Mouse (Mus musculus) hindbrain, embryonic 13.5 days (tissue): ENCODE data around the gene Gtf2h1. TPM values are rescaled to one million over a fixed set of nuclear protein-coding genes. Genes with fewer than 3 reads are reported as not detected.
"Not testable (repeated sequence)": the region's sequence is repeated elsewhere in the genome, so short reads cannot be mapped to it uniquely, and the experiment has no call there.

Experiments used
- ATAC-seq: fragments of 200-750 bp; cut with Nextera tagmentation; 2 replicates; pipeline ENCODE4 v1.8.0; 2017; ENCODE audit warnings: moderate TSS enrichment; ENCODE audit not compliant: low FRiP score
- H3K27ac ChIP-seq: fragments of 300-500 bp; sonication (generic); 2 replicates; pipeline ENCODE4 v1.5.1; 2015; ENCODE audit warnings: inconsistent platforms, mild to moderate bottlenecking, moderate library complexity
- H3K27me3 ChIP-seq: fragments of 300-500 bp; sonication (generic); 2 replicates; pipeline ENCODE4 v1.6.1; 2015; ENCODE audit warnings: mild to moderate bottlenecking, inconsistent platforms
- H3K36me3 ChIP-seq: fragments of 300-500 bp; sonication (generic); 2 replicates; pipeline ENCODE4 v1.6.1; 2015; ENCODE audit warnings: mild to moderate bottlenecking, inconsistent platforms
- H3K4me1 ChIP-seq: fragments of 300-500 bp; sonication (generic); replicated peaks from 2 replicates; pipeline ENCODE4 v1.6.1; 2015; ENCODE audit warnings: inconsistent platforms
- H3K4me2 ChIP-seq: fragments of 300-500 bp; sonication (generic); 2 replicates; pipeline ENCODE4 v1.6.1; 2015; ENCODE audit warnings: inconsistent platforms, mild to moderate bottlenecking, moderate library complexity
- H3K4me3 ChIP-seq: fragments of 300-500 bp; sonication (generic); 2 replicates; pipeline ENCODE4 v1.5.1; 2015; ENCODE audit warnings: mild to moderate bottlenecking, inconsistent platforms
- H3K9ac ChIP-seq: fragments of 300-500 bp; sonication (generic); 2 replicates; pipeline ENCODE4 v1.6.1; 2015; ENCODE audit warnings: mild to moderate bottlenecking, inconsistent platforms
- H3K9me3 ChIP-seq: fragments of 300-500 bp; sonication (generic); 2 replicates; pipeline ENCODE4 v1.6.1; 2016; ENCODE audit warnings: inconsistent platforms
- WGBS: fragments of 180-500 bp; shearing (Covaris S2); methylation state at CpG from one replicate; pipeline ENCODE4 v1.1.7; 2015; 5-methylcytosine and 5-hydroxymethylcytosine counted together
- polyA plus RNA-seq: library from polyadenylated mRNA; unstranded; fragments of >200 nt; fragmentation: Nextera tagmentation; extraction: Ambion mirVana; gene quantifications from 2 replicates; pipeline ENCODE4 v1.2.1, GENCODE M21; 2015

Gtf2h1 gene
- polyA plus RNA-seq, 1 experiment from 2014 or later = 44.2 TPM

DNA sequence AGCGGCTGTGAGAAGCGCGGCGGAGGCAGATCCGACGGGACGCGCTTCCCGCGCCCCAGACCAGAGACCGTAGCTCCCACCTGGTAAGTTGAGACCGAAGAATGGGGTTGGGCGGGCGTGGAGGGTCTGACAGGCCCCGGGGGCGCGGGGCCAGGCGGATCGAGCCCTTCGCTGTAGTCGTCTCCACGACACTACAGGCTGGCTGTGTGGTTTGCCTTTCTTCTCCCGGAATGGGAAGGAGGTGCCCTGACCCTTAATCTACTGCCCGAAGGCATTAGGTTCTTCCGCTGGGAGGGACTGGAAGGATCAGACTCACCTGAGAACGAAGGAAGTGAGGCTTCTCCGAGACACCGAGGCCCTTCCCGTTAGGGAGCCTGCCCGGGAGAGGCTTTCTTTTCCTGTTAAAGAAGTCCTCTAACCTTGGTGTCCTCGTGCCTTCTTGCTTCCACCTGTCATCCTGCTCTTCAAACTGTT is 340 bp downstream of the Gtf2h1 start:
- Histone ChIP-seq H3K4me3 (peak overlapping the region; percentile 93), H3K4me1 (peaks cover 42% of the 10 kb centered on the region), H3K9ac (peak overlapping the region; percentile 95), H3K27ac (peak overlapping the region; percentile 86), H3K4me2 (peak overlapping the region; percentile 96), H3K27me3 (no peaks in the 10 kb centered on the region), H3K36me3 (peaks cover 9% of the 10 kb centered on the region), H3K9me3 (no peaks in the 10 kb centered on the region)
- under 1% methylated on average over 31 of the region's 31 CpGs for WGBS
- ATAC-seq = peak; percentile 72

DNA sequence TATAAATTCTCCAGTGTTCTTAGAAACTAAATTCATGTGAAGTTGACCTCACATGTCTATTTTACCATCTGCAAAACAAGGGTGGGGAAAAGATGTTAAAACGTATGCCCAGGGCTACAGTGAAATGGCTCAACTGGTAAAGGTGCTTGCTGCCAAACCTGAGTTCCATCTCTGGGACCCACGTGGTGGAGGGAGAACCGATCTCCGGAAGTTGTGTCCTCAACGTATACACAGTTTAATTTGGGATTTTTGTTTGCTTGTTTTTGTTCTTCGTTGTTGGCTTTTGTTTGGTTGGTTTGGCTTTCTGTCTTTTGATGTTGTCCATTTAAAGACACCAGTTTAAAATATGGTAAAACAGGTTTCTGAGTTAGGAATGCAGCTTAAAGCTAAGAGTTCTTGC is 876 bp downstream of the Gtf2h1 start:
- H3K4me3 ChIP-seq = peak overlapping the region; percentile 93
- H3K27ac ChIP-seq = no peak overlapping the region
- ATAC-seq = no peak
- H3K36me3 ChIP-seq = peaks cover 13% of the 10 kb centered on the region
- peak overlapping the region; percentile 95 for H3K9ac ChIP-seq
- WGBS = 64% methylated on average over 6 of the region's 6 CpGs
- H3K9me3 ChIP-seq = no peaks in the 10 kb centered on the region
- peak overlapping the region; percentile 96 for H3K4me2 ChIP-seq
- peaks cover 42% of the 10 kb centered on the region for H3K4me1 ChIP-seq
- H3K27me3 ChIP-seq = no peaks in the 10 kb centered on the region

DNA sequence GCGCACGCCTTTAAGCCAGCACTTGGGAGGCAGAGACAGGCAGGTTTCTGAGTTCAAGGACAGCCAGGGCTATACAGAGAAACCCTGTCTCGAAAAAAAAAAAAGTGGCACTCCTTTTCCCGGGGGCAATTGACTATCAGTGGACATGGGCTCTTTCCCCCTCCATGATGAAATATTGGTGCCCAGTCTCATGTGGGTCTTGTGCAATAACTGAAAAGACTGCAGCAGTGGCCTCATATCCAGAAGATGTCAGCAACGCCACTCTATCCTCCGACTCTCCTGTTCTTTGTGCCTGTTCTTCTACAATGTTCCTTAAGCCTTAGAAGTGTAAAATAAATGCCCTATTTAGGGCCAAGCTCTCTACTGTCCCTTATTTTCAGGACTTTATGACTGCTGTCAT is 14.4 kb downstream of the Gtf2h1 start:
- H3K36me3 ChIP-seq = peaks cover 81% of the 10 kb centered on the region

DNA sequence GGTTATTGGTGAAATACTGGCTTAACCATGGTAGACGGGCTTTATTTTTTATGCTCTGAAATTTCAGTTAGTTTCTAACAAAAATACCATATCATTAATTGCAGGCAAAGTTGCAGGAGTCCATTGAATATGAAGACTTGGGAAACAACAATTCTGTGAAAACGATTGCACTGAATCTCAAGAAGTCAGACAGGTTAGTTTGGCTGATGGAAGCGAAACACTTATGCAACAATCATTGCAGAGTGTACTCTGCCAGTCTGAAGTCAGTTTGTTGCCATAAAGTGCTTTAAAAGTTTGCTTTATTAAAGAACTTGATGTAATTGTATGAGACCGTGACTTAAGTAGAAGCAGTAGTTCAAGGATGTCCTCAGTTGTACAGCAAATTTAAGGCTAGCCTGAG is 18.1 kb downstream of the Gtf2h1 start:
- peaks cover 87% of the 10 kb centered on the region for H3K36me3 ChIP-seq
- ATAC-seq = no peak
- H3K9ac ChIP-seq = no peak overlapping the region
- no peaks in the 10 kb centered on the region for H3K9me3 ChIP-seq
- H3K4me2 ChIP-seq = no peak overlapping the region
- no peak overlapping the region for H3K4me3 ChIP-seq
- H3K27ac ChIP-seq = no peak overlapping the region
- 91% methylated on average over 4 of the region's 4 CpGs for WGBS
- no peaks in the 10 kb centered on the region for H3K27me3 ChIP-seq
- no peaks in the 10 kb centered on the region for H3K4me1 ChIP-seq

More for the DNA sequence above, 14.4 kb downstream of the Gtf2h1 start:
- H3K9ac ChIP-seq = no peak overlapping the region
- no peak overlapping the region for H3K27ac ChIP-seq
- H3K27me3 ChIP-seq = no peaks in the 10 kb centered on the region
- no peak for ATAC-seq
- H3K9me3 ChIP-seq = no peaks in the 10 kb centered on the region
- H3K4me1 ChIP-seq = no peaks in the 10 kb centered on the region
- no peak overlapping the region for H3K4me2 ChIP-seq
- no peak overlapping the region for H3K4me3 ChIP-seq
- WGBS = 97% methylated on average over 6 of the region's 6 CpGs

DNA sequence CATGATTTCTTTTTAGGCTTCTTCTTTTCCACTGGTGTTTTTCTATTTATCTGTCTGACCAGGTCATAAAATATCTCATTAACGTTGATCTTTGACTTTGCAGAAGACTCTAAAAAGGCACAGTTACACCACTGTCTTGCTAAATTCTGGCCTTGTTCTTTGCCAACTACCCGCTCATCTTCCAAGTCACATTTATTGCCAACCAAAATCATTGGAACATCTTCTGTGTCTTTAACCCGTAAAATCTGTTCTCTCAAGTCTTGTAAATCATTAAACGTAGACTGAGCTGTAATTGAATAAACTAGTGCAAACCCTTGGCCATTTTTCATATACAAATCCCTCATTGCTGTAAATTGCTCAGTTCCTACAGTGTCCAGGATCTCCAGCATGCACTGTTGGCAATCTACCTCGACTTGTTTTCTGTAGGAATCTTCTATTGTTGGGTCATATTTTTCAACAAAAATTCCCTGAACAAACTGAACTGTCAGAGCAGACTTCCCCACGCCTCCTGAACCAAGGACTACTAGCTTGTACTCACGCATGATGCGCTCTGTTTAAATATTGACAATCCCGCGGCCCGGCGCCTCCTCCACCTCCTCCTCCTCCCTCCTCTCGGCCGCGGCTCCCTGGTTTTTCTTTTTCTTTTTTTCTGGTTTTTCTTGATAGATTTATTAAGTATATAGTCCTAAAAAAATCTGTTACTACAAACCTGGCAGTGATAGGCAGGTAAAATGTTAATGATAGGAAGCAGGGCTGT is 25.2 kb downstream of the Gtf2h1 start:
- not testable (repeated sequence) for H3K4me3 ChIP-seq, ATAC-seq, H3K27me3 ChIP-seq, H3K4me1 ChIP-seq, H3K9me3 ChIP-seq, H3K9ac ChIP-seq, H3K27ac ChIP-seq, H3K4me2 ChIP-seq
- peaks cover 77% of the 10 kb centered on the region for H3K36me3 ChIP-seq
- 92% methylated on average over 15 of the region's 15 CpGs for WGBS

DNA sequence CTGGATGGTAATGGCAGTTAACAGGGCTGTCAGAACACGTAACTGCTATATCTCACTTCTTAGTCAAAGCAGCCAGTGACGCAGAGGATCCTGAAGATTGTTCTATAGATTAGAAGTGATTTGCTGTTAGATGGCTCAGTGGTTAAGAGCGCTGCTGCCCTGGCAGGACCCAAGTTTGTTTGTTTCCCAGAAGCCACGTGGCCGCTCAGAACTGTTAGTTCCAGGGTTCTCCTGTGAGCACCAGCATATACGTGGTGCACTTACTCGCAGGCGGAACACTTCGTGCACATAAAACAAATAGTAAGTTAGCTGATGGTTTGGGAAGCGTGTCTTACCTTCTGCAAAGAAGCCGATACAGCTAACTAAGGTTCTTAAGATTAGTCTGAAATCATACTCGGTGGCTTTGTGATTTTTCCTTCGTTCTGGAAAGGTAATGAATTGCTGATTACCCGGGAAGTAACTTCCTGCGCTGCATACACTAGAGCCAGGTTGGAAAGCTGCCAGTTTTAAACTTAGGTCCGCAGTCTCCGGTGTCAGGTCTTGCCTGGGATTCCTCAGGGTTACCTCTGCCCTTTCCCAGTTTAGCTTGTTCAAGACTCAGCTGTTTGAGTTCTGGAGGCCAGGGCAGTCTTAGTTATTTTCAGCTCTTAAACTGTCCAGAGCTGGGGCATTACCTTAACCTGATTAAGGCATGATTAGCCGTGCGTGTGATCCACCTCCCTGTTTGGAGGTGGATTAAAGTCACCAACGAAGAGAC is 31.3 kb downstream of the Gtf2h1 start:
- no peaks in the 10 kb centered on the region for H3K27me3 ChIP-seq
- no peak for ATAC-seq
- H3K9me3 ChIP-seq = no peaks in the 10 kb centered on the region
- no peaks in the 10 kb centered on the region for H3K4me1 ChIP-seq
- no peak overlapping the region for H3K4me2 ChIP-seq
- 84% methylated on average over 20 of the region's 20 CpGs for WGBS
- H3K27ac ChIP-seq = 0 out of 2 replicates have a peak overlapping the region, but pooled peaks have one; percentile 8
- H3K9ac ChIP-seq = no peak overlapping the region
- H3K36me3 ChIP-seq = peaks cover 24% of the 10 kb centered on the region
- no peak overlapping the region for H3K4me3 ChIP-seq

DNA sequence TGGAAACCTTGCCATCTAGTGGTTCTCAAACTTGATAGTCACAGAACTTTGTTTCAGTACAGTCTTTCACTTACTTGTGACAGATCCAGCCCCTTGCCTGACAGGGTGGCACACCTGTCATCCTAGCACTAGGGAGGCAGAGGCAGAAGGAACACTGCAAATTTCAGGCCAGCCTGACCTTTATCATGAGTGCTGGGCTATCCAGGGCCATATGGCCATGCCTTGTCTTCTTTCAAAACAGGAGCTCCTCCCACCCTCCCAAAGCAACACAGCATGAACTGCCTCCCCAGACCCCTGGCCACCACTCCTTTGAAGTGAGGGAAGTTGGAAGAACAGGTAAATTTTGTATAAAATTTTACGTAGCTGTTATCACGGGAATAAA is 31.9 kb downstream of the Gtf2h1 start:
- no peaks in the 10 kb centered on the region for H3K9me3 ChIP-seq
- H3K4me2 ChIP-seq = no peak overlapping the region
- H3K4me3 ChIP-seq = no peak overlapping the region
- peaks cover 19% of the 10 kb centered on the region for H3K36me3 ChIP-seq
- H3K4me1 ChIP-seq = no peaks in the 10 kb centered on the region
- H3K9ac ChIP-seq = no peak overlapping the region
- 93% methylated on average over 2 of the region's 2 CpGs for WGBS
- no peak for ATAC-seq
- H3K27me3 ChIP-seq = no peaks in the 10 kb centered on the region
- H3K27ac ChIP-seq = no peak overlapping the region

DNA sequence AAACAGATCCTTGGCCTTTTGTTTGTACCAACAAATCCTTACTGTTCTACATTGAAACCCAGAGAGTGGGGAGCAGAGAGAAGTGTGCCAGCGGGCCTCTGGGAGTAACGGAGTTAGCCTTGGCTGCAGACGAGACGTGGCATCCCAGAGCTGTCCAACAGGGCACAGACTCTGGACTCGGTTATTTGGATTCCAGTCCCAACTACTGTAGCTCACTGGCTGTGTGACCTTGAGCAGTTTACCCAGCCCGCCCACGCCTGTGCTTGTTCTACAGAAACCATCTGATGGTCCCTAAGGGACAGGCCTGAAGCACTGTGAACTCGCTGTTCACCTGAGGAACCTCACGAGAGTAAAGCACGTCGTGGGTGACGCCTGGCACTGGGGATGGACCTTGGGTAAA is 34.0 kb downstream of the Gtf2h1 start:
- H3K27ac ChIP-seq = no peak overlapping the region
- H3K36me3 ChIP-seq = no peaks in the 10 kb centered on the region
- H3K4me3 ChIP-seq = no peak overlapping the region
- H3K9ac ChIP-seq = no peak overlapping the region
- no peak for ATAC-seq
- H3K9me3 ChIP-seq = no peaks in the 10 kb centered on the region
- no peaks in the 10 kb centered on the region for H3K27me3 ChIP-seq
- peaks cover 1% of the 10 kb centered on the region for H3K4me1 ChIP-seq
- 89% methylated on average over 12 of the region's 12 CpGs for WGBS
- no peak overlapping the region for H3K4me2 ChIP-seq

DNA sequence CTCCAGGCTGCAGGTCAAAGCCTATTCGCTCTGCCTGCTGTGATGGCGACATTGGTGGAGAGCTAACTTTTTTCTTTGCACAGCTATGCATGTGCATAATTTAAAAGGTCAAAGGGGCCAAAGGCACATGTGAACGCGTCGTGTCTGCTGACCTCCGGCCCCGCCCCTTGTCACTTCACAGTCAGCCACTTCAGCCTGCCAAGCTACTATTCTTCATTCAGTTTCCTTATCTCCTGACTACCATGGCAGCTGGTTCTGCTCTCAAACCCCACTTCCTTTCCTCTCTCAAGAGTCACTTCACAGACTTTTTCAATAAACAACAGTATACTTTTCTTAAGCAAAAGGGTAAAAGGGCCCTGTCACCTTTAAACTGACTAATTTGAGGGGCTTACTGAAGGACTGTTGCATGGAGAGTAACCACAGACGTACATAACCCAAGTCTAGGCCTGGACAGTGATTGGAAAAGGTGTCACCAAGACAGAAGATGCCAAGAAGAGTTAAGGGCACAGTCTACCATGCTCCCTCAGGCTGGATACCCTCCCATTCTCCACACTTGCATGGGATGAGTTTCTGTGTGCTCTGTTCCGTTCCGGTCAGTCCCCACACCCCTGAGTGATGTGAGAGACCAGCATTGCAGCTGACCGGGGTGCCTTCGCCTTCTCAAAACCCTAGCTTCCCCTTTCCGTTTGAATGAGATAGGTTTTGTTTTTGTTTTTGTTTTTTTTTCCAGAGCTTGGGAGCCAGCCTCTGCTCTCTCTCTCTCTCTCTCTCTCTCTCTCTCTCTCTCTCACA is 35.1 kb downstream of the Gtf2h1 start:
- ATAC-seq = no peak
- Histone ChIP-seq H3K27ac (no peak overlapping the region), H3K9ac (no peak overlapping the region), H3K4me2 (no peak overlapping the region), H3K9me3 (no peaks in the 10 kb centered on the region), H3K4me1 (peaks cover 9% of the 10 kb centered on the region), H3K4me3 (no peak overlapping the region), H3K27me3 (no peaks in the 10 kb centered on the region), H3K36me3 (no peaks in the 10 kb centered on the region)
- WGBS = 56% methylated on average over 13 of the region's 13 CpGs

DNA sequence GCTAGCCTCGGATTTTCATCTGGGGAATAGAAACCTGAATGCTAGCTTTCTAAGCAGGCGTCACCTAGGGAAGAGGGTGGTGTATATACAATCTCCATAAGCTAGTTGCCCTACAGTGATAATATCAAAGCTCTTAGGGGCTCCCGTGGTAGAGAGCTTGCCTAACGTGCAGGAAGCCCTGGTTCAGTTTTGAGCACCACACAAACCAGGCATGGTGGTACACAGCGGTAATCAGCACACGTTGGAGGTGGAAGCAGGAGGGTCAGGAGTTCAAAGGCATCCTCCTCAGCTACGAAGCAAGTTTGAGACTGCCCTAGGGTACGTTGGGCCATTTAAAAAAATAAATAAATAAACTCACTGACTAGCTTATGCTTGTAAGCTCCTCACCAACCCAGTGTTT is 35.8 kb downstream of the Gtf2h1 start:
- Histone ChIP-seq H3K36me3 (no peaks in the 10 kb centered on the region), H3K27me3 (no peaks in the 10 kb centered on the region), H3K9ac (no peak overlapping the region), H3K4me2 (no peak overlapping the region), H3K9me3 (no peaks in the 10 kb centered on the region), H3K4me1 (peaks cover 9% of the 10 kb centered on the region), H3K4me3 (no peak overlapping the region), H3K27ac (no peak overlapping the region)
- ATAC-seq = no peak
- 82% methylated on average over 8 of the region's 8 CpGs for WGBS

DNA sequence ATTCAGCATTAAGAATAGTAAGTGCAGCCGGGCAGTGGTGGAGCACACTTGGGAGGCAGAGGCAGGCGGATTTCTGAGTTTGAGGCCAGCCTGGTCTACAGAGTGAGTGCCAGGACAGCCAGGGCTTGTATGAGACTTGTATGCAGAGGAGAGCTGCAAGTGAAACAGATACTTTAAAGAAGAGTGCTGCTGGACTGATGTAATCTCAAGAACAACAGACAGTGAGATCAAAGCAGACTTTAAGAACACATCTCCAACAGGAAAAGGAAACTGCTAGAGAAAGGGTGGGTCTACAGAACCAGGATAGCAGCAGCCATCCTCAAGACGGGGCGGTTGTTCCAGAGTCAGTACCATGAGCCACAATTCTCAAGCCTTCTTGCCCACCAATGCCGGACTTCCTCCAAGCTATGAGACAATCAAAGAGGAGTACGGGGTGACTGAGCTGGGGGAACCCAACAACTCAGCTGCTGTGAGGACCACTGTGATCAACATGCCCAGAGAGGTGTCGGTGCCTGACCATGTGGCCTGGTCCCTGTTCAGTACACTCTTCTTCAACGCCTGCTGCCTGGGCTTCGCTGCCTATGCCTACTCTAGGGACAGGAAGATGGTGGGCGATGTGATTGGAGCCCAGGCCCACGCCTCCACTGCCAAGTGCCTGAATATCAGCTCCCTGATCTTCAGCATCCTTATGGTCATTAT is 36.4 kb downstream of the Gtf2h1 start:
- H3K4me2 ChIP-seq = not testable (repeated sequence)
- 95% methylated on average over 11 of the region's 11 CpGs for WGBS

DNA sequence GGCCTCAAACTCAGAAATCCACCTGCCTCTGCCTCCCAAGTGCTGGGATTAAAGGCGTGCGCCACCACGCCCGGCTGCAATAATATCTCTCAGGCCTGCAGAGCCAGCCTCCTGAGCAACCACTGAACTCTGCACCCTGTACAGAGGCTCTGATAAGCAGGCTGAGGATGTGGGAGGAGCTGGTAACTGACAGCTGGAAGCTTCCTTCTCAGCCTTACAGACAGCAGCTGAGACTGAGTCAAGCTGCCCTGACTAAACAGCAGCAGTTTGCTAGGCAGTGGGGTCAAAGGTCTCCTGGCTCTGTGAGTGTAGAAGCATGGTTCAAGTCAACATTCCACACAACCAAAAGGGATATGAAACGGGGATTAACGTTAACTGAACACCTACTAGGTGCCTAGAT is 37.4 kb downstream of the Gtf2h1 start:
- H3K4me3 ChIP-seq = no peak overlapping the region
- H3K27me3 ChIP-seq = no peaks in the 10 kb centered on the region
- 76% methylated on average over 6 of the region's 6 CpGs for WGBS
- no peaks in the 10 kb centered on the region for H3K36me3 ChIP-seq
- no peak overlapping the region for H3K9ac ChIP-seq
- no peaks in the 10 kb centered on the region for H3K9me3 ChIP-seq
- ATAC-seq = no peak
- H3K27ac ChIP-seq = no peak overlapping the region
- no peak overlapping the region for H3K4me2 ChIP-seq
- H3K4me1 ChIP-seq = peaks cover 16% of the 10 kb centered on the region

More for the DNA sequence above, 36.4 kb downstream of the Gtf2h1 start:
- H3K27ac ChIP-seq, H3K27me3 ChIP-seq, H3K36me3 ChIP-seq, H3K4me1 ChIP-seq, H3K9ac ChIP-seq, H3K9me3 ChIP-seq, ATAC-seq, H3K4me3 ChIP-seq: not testable (repeated sequence)
